Mouse (Mus musculus) lung, adult 2 months (tissue): ENCODE measurements at regions not wholly inside any gene's neighbourhood (a gene's known extent, or its start where the extent isn't known, plus 50 kb on each side); places are given as distances from the start of the nearest gene placed in this dataset.

Experiments used
- CTCF ChIP-seq: fragments of 200-500 bp; IDR thresholded peaks from 2 replicates; pipeline ENCODE4 v1.5.1; 2011; ENCODE audit warnings: mild to moderate bottlenecking, low read length, control low read depth; ENCODE audit not compliant: insufficient read depth
- POLR2A ChIP-seq: fragments of 200-500 bp; IDR thresholded peaks from 2 replicates; pipeline ENCODE4 v1.6.1; 2011; ENCODE audit warnings: low read depth, mild to moderate bottlenecking, control low read depth, low read length, borderline replicate concordance; ENCODE audit errors: extremely low read depth

DNA sequence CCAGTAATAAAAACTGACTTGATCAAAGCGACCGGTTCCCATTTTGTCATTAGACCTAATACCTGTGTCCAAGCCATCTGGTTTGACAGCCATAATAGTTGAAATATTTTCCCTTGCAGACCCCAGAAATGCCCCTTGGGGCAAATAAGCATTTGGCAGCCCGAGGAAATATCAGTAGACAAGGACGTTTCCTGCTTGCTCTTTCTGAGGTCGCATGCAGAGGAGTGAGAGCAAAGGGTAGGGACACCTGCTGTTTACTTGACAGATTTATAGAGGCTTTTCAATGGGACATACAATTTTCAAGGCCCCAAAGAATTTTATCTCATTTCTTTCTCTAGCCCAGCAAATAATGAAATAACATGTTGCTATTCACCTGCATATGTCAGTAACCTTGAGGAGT is 73.5 kb downstream of the Csl start:
- TF ChIP-seq CTCF (no peak), POLR2A (no peak)
